Mouse (Mus musculus) testis, adult 2 months (tissue): ENCODE data around the gene Setd4. TPM values are rescaled to one million over a fixed set of nuclear protein-coding genes. Genes with fewer than 3 reads are reported as not detected.
A peak's percentile ranks its signal among the peaks of the same experiment; 100 is the strongest.

Source experiments
- H3K27ac ChIP-seq: fragments of 200-500 bp; 2 replicates; pipeline ENCODE4 v1.5.1; 2012; ENCODE audit warnings: low read depth, low read length; ENCODE audit not compliant: control insufficient read depth, insufficient read depth
- H3K27me3 ChIP-seq: fragments of 200-500 bp; 2 replicates; pipeline ENCODE4 v1.6.1; 2012; ENCODE audit warnings: mild to moderate bottlenecking, low read length, moderate library complexity; ENCODE audit not compliant: control insufficient read depth, insufficient read depth
- H3K36me3 ChIP-seq: fragments of 200-500 bp; 2 replicates; pipeline ENCODE4 v1.6.1; 2012; ENCODE audit warnings: mild to moderate bottlenecking, low read length; ENCODE audit not compliant: control insufficient read depth, insufficient read depth
- H3K4me1 ChIP-seq: fragments of 200-500 bp; 2 replicates; pipeline ENCODE4 v1.6.1; 2012; ENCODE audit warnings: low read length; ENCODE audit not compliant: control insufficient read depth, insufficient read depth
- H3K4me3 ChIP-seq: fragments of 200-500 bp; 2 replicates; pipeline ENCODE4 v1.5.1; 2012; ENCODE audit warnings: low read depth, mild to moderate bottlenecking, low read length, moderate library complexity, mixed read lengths; ENCODE audit not compliant: control insufficient read depth
- CTCF ChIP-seq: fragments of 200-500 bp; IDR thresholded peaks from 2 replicates; pipeline ENCODE4 v1.5.1; 2012; ENCODE audit warnings: low read depth, mild to moderate bottlenecking, inconsistent platforms, low read length, moderate library complexity; ENCODE audit not compliant: control insufficient read depth, insufficient read depth, insufficient replicate concordance
- POLR2A ChIP-seq: fragments of 200-500 bp; IDR thresholded peaks from 2 replicates; pipeline ENCODE4 v1.6.1; 2012; ENCODE audit warnings: low read depth, mild to moderate bottlenecking, inconsistent platforms, low read length, moderate library complexity; ENCODE audit not compliant: control insufficient read depth
- polyA plus RNA-seq: library from polyadenylated mRNA; depleted of rRNA; stranded (reverse); fragments of >200 nt; gene quantifications from 2 replicates; pipeline ENCODE4 v1.2.3, GENCODE M21; 2012

Gene Setd4
- polyA plus RNA-seq, 1 experiment = 6.2 TPM

- Histone ChIP-seq H3K27ac (no peak overlapping the region), H3K4me1 (peaks cover 4% of the 10 kb centered on the region), H3K27me3 (no peaks in the 10 kb centered on the region), H3K4me3 (no peak overlapping the region), H3K36me3 (no peaks in the 10 kb centered on the region)
- no peak for TF ChIP-seq CTCF
- TF ChIP-seq POLR2A = no peak
Measured at GRCm38 (mm10) chr16:93552686-93553513, 51.0 kb downstream of the Setd4 start.

GRCm38 (mm10) chr16:93549287-93549686 lies 54.6 kb downstream of the Setd4 start:
- Histone ChIP-seq H3K4me3 (no peak overlapping the region), H3K36me3 (no peaks in the 10 kb centered on the region), H3K4me1 (no peaks in the 10 kb centered on the region), H3K27ac (no peak overlapping the region), H3K27me3 (no peaks in the 10 kb centered on the region)
- no peak for TF ChIP-seq POLR2A
- TF ChIP-seq CTCF = no peak

GRCm38 (mm10) chr16:93548045-93548444 lies 55.8 kb downstream of the Setd4 start:
- TF ChIP-seq POLR2A (no peak), CTCF (no peak)
- Histone ChIP-seq H3K27ac (no peak overlapping the region), H3K4me1 (no peaks in the 10 kb centered on the region), H3K27me3 (no peaks in the 10 kb centered on the region), H3K36me3 (no peaks in the 10 kb centered on the region), H3K4me3 (no peak overlapping the region)

- Histone ChIP-seq H3K4me3 (no peak overlapping the region), H3K36me3 (no peaks in the 10 kb centered on the region), H3K27ac (no peak overlapping the region), H3K27me3 (no peaks in the 10 kb centered on the region), H3K4me1 (no peaks in the 10 kb centered on the region)
- TF ChIP-seq POLR2A = no peak
- TF ChIP-seq CTCF = no peak
Measured at GRCm38 (mm10) chr16:93547122-93547521, 56.7 kb downstream of the Setd4 start.

GRCm38 (mm10) chr16:93546354-93546965 lies 57.4 kb downstream of the Setd4 start:
- H3K27me3 ChIP-seq = no peaks in the 10 kb centered on the region
- H3K4me1 ChIP-seq = no peaks in the 10 kb centered on the region
- TF ChIP-seq CTCF (no peak), POLR2A (no peak)
- H3K36me3 ChIP-seq = no peaks in the 10 kb centered on the region
- H3K27ac ChIP-seq = no peak overlapping the region
- no peak overlapping the region for H3K4me3 ChIP-seq

- Histone ChIP-seq H3K4me1 (no peaks in the 10 kb centered on the region), H3K36me3 (no peaks in the 10 kb centered on the region), H3K4me3 (no peak overlapping the region), H3K27me3 (no peaks in the 10 kb centered on the region), H3K27ac (no peak overlapping the region)
- TF ChIP-seq POLR2A = no peak
- no peak for TF ChIP-seq CTCF
Measured at GRCm38 (mm10) chr16:93544931-93545330, 58.9 kb downstream of the Setd4 start.

GRCm38 (mm10) chr16:93543704-93544103 lies 60.2 kb downstream of the Setd4 start:
- no peaks in the 10 kb centered on the region for H3K4me1 ChIP-seq
- H3K36me3 ChIP-seq = no peaks in the 10 kb centered on the region
- no peak overlapping the region for H3K27ac ChIP-seq
- no peak overlapping the region for H3K4me3 ChIP-seq
- H3K27me3 ChIP-seq = no peaks in the 10 kb centered on the region
- TF ChIP-seq POLR2A (no peak), CTCF (0 out of 2 replicates have a peak, but pooled peaks have one; percentile 13)
